Mouse (Mus musculus): Measurements from ENCODE around the gene Caap1. TPM values are rescaled to one million over a fixed set of nuclear protein-coding genes. Genes with fewer than 3 reads are reported as not detected.
A peak's percentile ranks its signal among the peaks of the same experiment; 100 is the strongest.

The Caap1 gene
- 10.8 and 11.2 TPM in 2 replicates for polyA plus RNA-seq (2015; fragmentation: Nextera tagmentation; extraction: Ambion mirVana)

GRCm38 (mm10) chr4:94556265-94557054, at the start of gene Caap1, which contains the start of gene Gm10306:
Caap1 (minus strand) TSS chr4:94556796.
Gm10306 (plus strand) TSS chr4:94556546.
- Histone ChIP-seq H3K4me1 (replicated peaks; ENCODE audit: control insufficient read depth, insufficient read depth) (no peaks in the 10 kb centered on the region), H3K9me3 (ENCODE audit: control insufficient read depth, low read length) (no peaks in the 10 kb centered on the region), H3K9ac (ENCODE audit: low read length) (peak within 1 kb of the TSS; percentile 88), H3K4me3 (ENCODE audit: low read depth, low read length) (peak within 1 kb of the TSS; percentile 99), H3K27ac (replicated peaks) (peak within 1 kb of the TSS; percentile 86), H3K4me2 (replicated peaks; ENCODE audit: low read depth) (peak within 1 kb of the TSS; percentile 70), H3K27me3 (ENCODE audit: control insufficient read depth, insufficient read depth, low read length) (no peaks in the 10 kb centered on the region), H3K36me3 (ENCODE audit: control insufficient read depth, insufficient read depth, low read length) (no peaks in the 10 kb centered on the region)
- TF ChIP-seq EP300 (optimal IDR thresholded peaks at IDR 0.05) (no peak), CTCF (IDR thresholded peaks at IDR 0.05; ENCODE audit: low read depth) (no peak)
- WGBS = under 1% methylated on average over 80 of the region's 83 CpGs
- peak; percentile 99 for ATAC-seq (ENCODE audit: low FRiP score, low TSS enrichment)
- peak; percentile 95 for DNase-seq (ENCODE audit: low spot score)

- Histone ChIP-seq H3K27me3 (ENCODE audit: control insufficient read depth, insufficient read depth, low read length) (no peaks in the 10 kb centered on the region), H3K4me1 (replicated peaks; ENCODE audit: control insufficient read depth, insufficient read depth) (no peaks in the 10 kb centered on the region), H3K9ac (ENCODE audit: low read length) (no peak overlapping the region), H3K36me3 (ENCODE audit: control insufficient read depth, insufficient read depth, low read length) (no peaks in the 10 kb centered on the region), H3K4me3 (ENCODE audit: low read depth, low read length) (no peak overlapping the region), H3K9me3 (ENCODE audit: control insufficient read depth, low read length) (no peaks in the 10 kb centered on the region), H3K27ac (replicated peaks) (no peak overlapping the region), H3K4me2 (replicated peaks; ENCODE audit: low read depth) (no peak overlapping the region)
- TF ChIP-seq CTCF (IDR thresholded peaks at IDR 0.05; ENCODE audit: low read depth) (no peak), EP300 (optimal IDR thresholded peaks at IDR 0.05) (no peak)
- ATAC-seq (ENCODE audit: low FRiP score, low TSS enrichment) (no peak), DNase-seq (ENCODE audit: low spot score) (no peak)
- WGBS = 84% methylated on average over 2 of the region's 2 CpGs
Measured at GRCm38 (mm10) chr4:94605591-94605990, 49.0 kb upstream of the Caap1 start.

- Histone ChIP-seq H3K36me3 (ENCODE audit: control insufficient read depth, insufficient read depth, low read length) (no peaks in the 10 kb centered on the region), H3K27ac (replicated peaks) (no peak overlapping the region), H3K4me2 (replicated peaks; ENCODE audit: low read depth) (no peak overlapping the region), H3K27me3 (ENCODE audit: control insufficient read depth, insufficient read depth, low read length) (no peaks in the 10 kb centered on the region), H3K4me3 (ENCODE audit: low read depth, low read length) (no peak overlapping the region), H3K4me1 (replicated peaks; ENCODE audit: control insufficient read depth, insufficient read depth) (no peaks in the 10 kb centered on the region), H3K9ac (ENCODE audit: low read length) (no peak overlapping the region), H3K9me3 (ENCODE audit: control insufficient read depth, low read length) (no peaks in the 10 kb centered on the region)
- 91% methylated on average over 2 of the region's 2 CpGs for WGBS
- TF ChIP-seq EP300 (optimal IDR thresholded peaks at IDR 0.05) (no peak), CTCF (IDR thresholded peaks at IDR 0.05; ENCODE audit: low read depth) (no peak)
- DNase-seq (ENCODE audit: low spot score) = no peak
- no peak for ATAC-seq (ENCODE audit: low FRiP score, low TSS enrichment)
Measured at GRCm38 (mm10) chr4:94604452-94605019, 47.9 kb upstream of the Caap1 start.

GRCm38 (mm10) chr4:94603031-94603629, 46.5 kb upstream of the Caap1 start, which contains the start of gene Plaa:
Plaa (minus strand) TSS chr4:94603244.
- no peaks in the 10 kb centered on the region for H3K9me3 ChIP-seq (ENCODE audit: control insufficient read depth, low read length)
- peak within 1 kb of the TSS; percentile 92 for H3K9ac ChIP-seq (ENCODE audit: low read length)
- peak within 1 kb of the TSS; percentile 91 for H3K27ac ChIP-seq (replicated peaks)
- H3K4me2 ChIP-seq (replicated peaks; ENCODE audit: low read depth) = peak within 1 kb of the TSS; percentile 73
- WGBS = under 1% methylated on average over 60 of the region's 61 CpGs
- H3K27me3 ChIP-seq (ENCODE audit: control insufficient read depth, insufficient read depth, low read length) = no peaks in the 10 kb centered on the region
- TF ChIP-seq CTCF (IDR thresholded peaks at IDR 0.05; ENCODE audit: low read depth) (peak; percentile 5; the same call in 1 of the 2 replicates), EP300 (optimal IDR thresholded peaks at IDR 0.05) (no peak)
- H3K4me1 ChIP-seq (replicated peaks; ENCODE audit: control insufficient read depth, insufficient read depth) = no peaks in the 10 kb centered on the region
- H3K36me3 ChIP-seq (ENCODE audit: control insufficient read depth, insufficient read depth, low read length) = no peaks in the 10 kb centered on the region
- DNase-seq (ENCODE audit: low spot score) = peak; percentile 93
- peak; percentile 99 for ATAC-seq (ENCODE audit: low FRiP score, low TSS enrichment)
- peak within 1 kb of the TSS; percentile 98 for H3K4me3 ChIP-seq (ENCODE audit: low read depth, low read length)

- DNase-seq (ENCODE audit: low spot score) (no peak), ATAC-seq (ENCODE audit: low FRiP score, low TSS enrichment) (peak; percentile 83)
- TF ChIP-seq EP300 (optimal IDR thresholded peaks at IDR 0.05) (no peak), CTCF (IDR thresholded peaks at IDR 0.05; ENCODE audit: low read depth) (no peak)
- H3K27me3 ChIP-seq (ENCODE audit: control insufficient read depth, insufficient read depth, low read length) = no peaks in the 10 kb centered on the region
- peak overlapping the region; percentile 92 for H3K9ac ChIP-seq (ENCODE audit: low read length)
- peak overlapping the region; percentile 91 for H3K27ac ChIP-seq (replicated peaks)
- H3K9me3 ChIP-seq (ENCODE audit: control insufficient read depth, low read length) = no peaks in the 10 kb centered on the region
- 0% methylated on average over 33 of the region's 33 CpGs for WGBS
- no peaks in the 10 kb centered on the region for H3K4me1 ChIP-seq (replicated peaks; ENCODE audit: control insufficient read depth, insufficient read depth)
- H3K4me2 ChIP-seq (replicated peaks; ENCODE audit: low read depth) = peak overlapping the region; percentile 73
- no peaks in the 10 kb centered on the region for H3K36me3 ChIP-seq (ENCODE audit: control insufficient read depth, insufficient read depth, low read length)
- peak overlapping the region; percentile 98 for H3K4me3 ChIP-seq (ENCODE audit: low read depth, low read length)
Measured at GRCm38 (mm10) chr4:94602496-94603030, 46.0 kb upstream of the Caap1 start.
